ENCODE assay signal across 18 mouse cellular contexts in genomic region chr10:67846016-67846650, GRCm38 (mm10).
DNase-seq lines count a peak whose midpoint lies in the region; ATAC-seq and TF ChIP-seq lines count a peak whose summit lies in the region.
"Had no signal": no experiment of that assay in that cellular context is flagged by ENCODE, and none has a peak within 500 bp of the region (broad histone marks: within the 10 kb centered on the region; RNA-seq: fewer than 3 reads in every experiment).

No protein-coding gene starts in this region.

- DNase-seq in layer of hippocampus, adult 2 months (ENCODE audit: low spot score in 2 of 2) = no peak
- DNase-seq in layer of hippocampus, postnatal 14 days (ENCODE audit: low spot score in 2 of 2) = no peak
- DNase-seq in brain, adult 2 months (ENCODE audit: low read depth, low spot score) = peak; percentile 73
- peak; percentile 34 for DNase-seq in stomach, postnatal 0 days (ENCODE audit: low spot score)
- DNase-seq in thymus, adult 18-20 months = no peak
- DNase-seq in ovary, postnatal 14 days (ENCODE audit: low spot score) = no peak
- DNase-seq: adrenal gland, postnatal 14 days; cerebellum, adult 8-10 months; embryo, embryonic 11 days; kidney, postnatal 36 days; spleen, adult 18-20 months had no signal

- 58% methylated on average over 14 of the region's 14 CpGs for WGBS in lung, embryonic 15.5 days
- WGBS in stomach, postnatal 0 days = 56% methylated on average over 14 of the region's 14 CpGs

- H3K4me1 ChIP-seq in lung, embryonic 15.5 days = no peaks in the 10 kb centered on the region
- H3K4me1 ChIP-seq in stomach, postnatal 0 days (replicated peaks; ENCODE audit: control insufficient read depth, insufficient read depth) = no peaks in the 10 kb centered on the region
- H3K4me1 ChIP-seq: heart, embryonic 15.5 days; neural tube, embryonic 13.5 days had no signal

- no peaks in the 10 kb centered on the region for H3K27me3 ChIP-seq in lung, embryonic 15.5 days
- no peaks in the 10 kb centered on the region for H3K27me3 ChIP-seq in stomach, postnatal 0 days (ENCODE audit: control insufficient read depth, insufficient read depth, low read length)
- H3K27me3 ChIP-seq: CH12.LX; heart, embryonic 15.5 days; hindbrain, embryonic 12.5 days; neural tube, embryonic 13.5 days had no signal

- peak; percentile 8 for TF ChIP-seq EP300 in stomach, postnatal 0 days (optimal IDR thresholded peaks at IDR 0.05)

- H3K9me3 ChIP-seq in lung, embryonic 15.5 days = no peaks in the 10 kb centered on the region
- H3K9me3 ChIP-seq in stomach, postnatal 0 days (ENCODE audit: control insufficient read depth, low read length) = no peaks in the 10 kb centered on the region
- H3K9me3 ChIP-seq: heart, embryonic 15.5 days; hindbrain, embryonic 12.5 days; neural tube, embryonic 13.5 days had no signal

- H3K9ac ChIP-seq in lung, embryonic 15.5 days = no peak overlapping the region
- H3K9ac ChIP-seq in stomach, postnatal 0 days (ENCODE audit: low read length) = no peak overlapping the region
- H3K9ac ChIP-seq: heart, embryonic 15.5 days; hindbrain, embryonic 12.5 days; neural tube, embryonic 13.5 days had no signal

- H3K4me3 ChIP-seq in layer of hippocampus, adult 2 months = no peak overlapping the region
- no peak overlapping the region for H3K4me3 ChIP-seq in lung, embryonic 15.5 days
- H3K4me3 ChIP-seq in stomach, postnatal 0 days (ENCODE audit: low read depth, low read length) = no peak overlapping the region
- H3K4me3 ChIP-seq: heart, embryonic 15.5 days; hindbrain, embryonic 12.5 days; neural tube, embryonic 13.5 days had no signal

- peak overlapping the region; percentile 53; the same call in 1 of the 2 replicates for H3K27ac ChIP-seq in layer of hippocampus, adult 2 months
- H3K27ac ChIP-seq in lung, embryonic 15.5 days = peak overlapping the region; percentile 70
- peak overlapping the region; percentile 35; the same call in 1 of the 2 replicates for H3K27ac ChIP-seq in stomach, postnatal 0 days (replicated peaks)
- H3K27ac ChIP-seq: heart, embryonic 15.5 days; hindbrain, embryonic 12.5 days; neural tube, embryonic 13.5 days had no signal

- TF ChIP-seq CTCF in layer of hippocampus, adult 2 months (conservative IDR thresholded peaks at IDR 0.05) = no peak
- no peak for TF ChIP-seq CTCF in stomach, postnatal 0 days (IDR thresholded peaks at IDR 0.05; ENCODE audit: low read depth)

- ATAC-seq in lung, embryonic 15.5 days (ENCODE audit: borderline replicate concordance, extremely low read depth, low FRiP score, low TSS enrichment) = peak; percentile 76; the same call in 1 of the 2 replicates
- ATAC-seq in stomach, postnatal 0 days (ENCODE audit: low FRiP score, low TSS enrichment) = peak; percentile 77
- ATAC-seq: intestine, postnatal 0 days; midbrain, embryonic 16.5 days had no signal

- no peaks in the 10 kb centered on the region for H3K36me3 ChIP-seq in lung, embryonic 15.5 days
- H3K36me3 ChIP-seq in stomach, postnatal 0 days (ENCODE audit: control insufficient read depth, insufficient read depth, low read length) = no peaks in the 10 kb centered on the region
- H3K36me3 ChIP-seq: heart, embryonic 15.5 days; hindbrain, embryonic 12.5 days; neural tube, embryonic 13.5 days had no signal

- no peak overlapping the region; the same call in 1 of the 2 replicates for H3K4me2 ChIP-seq in lung, embryonic 15.5 days
- H3K4me2 ChIP-seq in stomach, postnatal 0 days (replicated peaks; ENCODE audit: low read depth) = peak overlapping the region; percentile 14; the same call in 1 of the 2 replicates
- H3K4me2 ChIP-seq: heart, embryonic 15.5 days; hindbrain, embryonic 12.5 days; neural tube, embryonic 13.5 days had no signal

Comparison
In these comparisons a context has a peak if more than half of its experiments do, and no peak if none do; other contexts are left out.
1. DNase-seq: peak in brain, adult 2 months (single experiment) and stomach, postnatal 0 days (single experiment); none in layer of hippocampus, adult 2 months (0 of 2), layer of hippocampus, postnatal 14 days (0 of 2), thymus, adult 18-20 months (0 of 2) and ovary, postnatal 14 days (single experiment).
2. Peak in every context shown above with its lines, with median percentiles within 50 percentile points of each other: H3K27ac ChIP-seq.